Mouse (Mus musculus) cerebellum, adult 2 months (tissue): ENCODE results near the gene Grem2. TPM values are rescaled to one million over a fixed set of nuclear protein-coding genes. Genes with fewer than 3 reads are reported as not detected.

ENCODE experiments used
- DNase-seq, 2 experiments: peaks; one replicate each; pipeline ENCODE4 v3.0.0; 2021
- H3K27ac ChIP-seq: fragments of 200-500 bp; 2 replicates; pipeline ENCODE4 v1.5.1; 2012; ENCODE audit warnings: low read length, control low read depth, inconsistent platforms; ENCODE audit not compliant: insufficient read depth
- H3K27me3 ChIP-seq: fragments of 200-500 bp; 2 replicates; pipeline ENCODE4 v1.6.1; 2012; ENCODE audit warnings: inconsistent platforms, mild to moderate bottlenecking, low read length, moderate library complexity; ENCODE audit not compliant: control insufficient read depth, insufficient read depth
- H3K4me1 ChIP-seq: fragments of 200-500 bp; 2 replicates; pipeline ENCODE4 v1.6.1; 2011; ENCODE audit warnings: low read length; ENCODE audit not compliant: control insufficient read depth, insufficient read depth
- H3K4me3 ChIP-seq: fragments of 200-500 bp; replicated peaks from 2 replicates; pipeline ENCODE3; 2011; ENCODE audit warnings: mild to moderate bottlenecking, low read depth, low read length, control low read depth; ENCODE audit not compliant: insufficient read depth
- CTCF ChIP-seq: fragments of 200-500 bp; IDR thresholded peaks from 2 replicates; pipeline ENCODE4 v1.5.1; 2011; ENCODE audit warnings: low read depth, mild to moderate bottlenecking, control low read depth, low read length, moderate library complexity, borderline replicate concordance; ENCODE audit not compliant: insufficient read depth
- POLR2A ChIP-seq: fragments of 200-500 bp; IDR thresholded peaks from 2 replicates; pipeline ENCODE4 v1.6.1; 2011; ENCODE audit warnings: low read length, control low read depth, borderline replicate concordance; ENCODE audit not compliant: insufficient read depth
- WGBS: fragments of 180-500 bp; shearing (Covaris S2); methylation state at CpG from one replicate; pipeline ENCODE4 v1.1.7; 2018; 5-methylcytosine and 5-hydroxymethylcytosine counted together
- polyA plus RNA-seq: library from polyadenylated mRNA; depleted of rRNA; stranded (reverse); fragments of >200 nt; gene quantifications from 2 replicates; pipeline ENCODE4 v1.2.3, GENCODE M21; 2012

The Grem2 gene
- polyA plus RNA-seq, 1 experiment: 8.1 TPM

DNA sequence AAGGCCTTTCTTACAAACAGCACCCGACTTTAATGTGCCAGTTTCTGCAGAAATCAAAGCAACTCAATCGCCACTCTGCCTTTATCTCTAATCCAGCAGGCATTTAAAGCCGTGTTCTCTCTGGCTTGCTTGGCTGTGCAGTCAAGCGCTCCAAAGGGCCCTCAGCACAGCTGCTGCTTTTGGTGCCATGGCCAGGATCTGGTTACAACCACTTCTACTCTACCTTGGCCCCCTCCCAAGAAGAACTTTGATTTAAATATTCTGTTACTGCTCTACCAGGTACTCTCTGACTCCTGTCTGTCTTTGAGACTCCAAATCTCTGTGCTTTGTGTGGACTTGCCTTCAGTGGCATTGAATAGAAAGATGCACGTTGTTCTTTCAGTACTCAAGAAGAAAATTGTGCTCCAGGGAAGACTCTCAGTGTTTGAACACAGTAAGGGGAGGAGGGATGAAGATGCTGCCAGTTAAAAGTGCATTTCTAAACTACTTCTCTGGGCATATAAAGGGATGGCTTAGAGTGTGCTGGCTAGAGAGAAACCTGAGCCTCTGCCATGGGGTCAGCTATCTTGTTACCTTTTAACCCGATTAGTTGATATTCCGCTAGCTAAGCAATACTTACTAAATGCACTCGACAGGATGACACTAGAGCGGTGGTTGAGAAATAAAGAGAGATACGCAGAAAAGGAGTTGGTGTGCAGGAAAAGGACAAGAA is 61.1 kb downstream of the Grem2 start:
- 55% methylated on average over 10 of the region's 10 CpGs for WGBS
- TF ChIP-seq POLR2A (no peak), CTCF (no peak)
- Histone ChIP-seq H3K27ac (no peak overlapping the region), H3K27me3 (no peaks in the 10 kb centered on the region), H3K4me1 (no peaks in the 10 kb centered on the region), H3K4me3 (no peak overlapping the region)
- DNase-seq: no peak

GRCm38 (mm10) chr1:174856188-174856587 is 65.4 kb downstream of the Grem2 start:
- no peak overlapping the region for H3K4me3 ChIP-seq
- no peak overlapping the region for H3K27ac ChIP-seq
- WGBS: 86% methylated on average over 2 of the region's 2 CpGs
- H3K4me1 ChIP-seq: no peaks in the 10 kb centered on the region
- no peak for TF ChIP-seq POLR2A
- TF ChIP-seq CTCF: no peak
- H3K27me3 ChIP-seq: no peaks in the 10 kb centered on the region
- DNase-seq: no peak

DNA sequence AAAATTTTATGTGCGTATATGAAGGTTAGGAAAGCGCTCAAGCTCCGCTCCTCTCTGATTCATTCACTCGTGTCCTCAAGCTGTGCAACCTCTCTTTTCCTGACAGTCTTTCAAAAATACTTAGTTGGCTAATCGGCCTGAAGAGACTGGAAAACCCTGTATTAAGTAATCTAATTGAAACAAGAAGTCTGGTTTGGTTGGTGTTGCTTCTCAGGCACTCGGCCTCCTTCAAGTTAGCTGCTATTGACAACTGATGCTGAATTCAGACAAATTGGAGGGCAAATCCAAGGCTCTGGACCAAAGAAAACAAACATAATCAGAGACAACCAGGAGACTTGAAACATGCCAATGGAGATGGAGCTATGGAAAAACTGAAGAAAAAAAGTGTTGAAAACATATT is 76.8 kb downstream of the Grem2 start:
- no peak overlapping the region for H3K4me3 ChIP-seq
- TF ChIP-seq CTCF: no peak
- TF ChIP-seq POLR2A: no peak
- no peak overlapping the region for H3K27ac ChIP-seq
- no peak for DNase-seq
- H3K4me1 ChIP-seq: no peaks in the 10 kb centered on the region
- H3K27me3 ChIP-seq: no peaks in the 10 kb centered on the region
- WGBS: 90% methylated on average over 6 of the region's 6 CpGs

GRCm38 (mm10) chr1:174836861-174837260 is 84.8 kb downstream of the Grem2 start:
- 95% methylated on average over 23 of the region's 23 CpGs for WGBS

DNA sequence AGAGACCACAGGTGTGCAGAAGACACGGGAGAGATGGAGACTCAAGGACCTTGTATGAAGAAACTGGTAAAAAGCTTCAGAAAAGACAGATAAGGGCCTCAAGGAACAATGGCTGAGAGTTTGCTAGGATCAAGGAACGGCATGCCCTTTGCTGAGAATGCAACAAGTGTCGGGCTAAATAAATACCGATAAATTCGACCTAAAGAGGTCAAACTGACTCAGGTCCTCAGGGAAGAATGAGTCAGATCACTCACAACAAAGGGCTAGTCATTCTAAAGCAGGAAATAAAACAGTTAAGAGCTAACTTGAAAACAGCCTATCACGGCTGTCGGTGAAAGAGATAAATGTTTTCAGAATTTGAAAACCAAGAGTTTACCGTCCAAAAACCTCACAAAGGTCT is 95.1 kb downstream of the Grem2 start:
- no peak for TF ChIP-seq CTCF
- TF ChIP-seq POLR2A: no peak
- 77% methylated on average over 8 of the region's 8 CpGs for WGBS
- Histone ChIP-seq H3K27ac (no peak overlapping the region), H3K4me1 (no peaks in the 10 kb centered on the region), H3K4me3 (no peak overlapping the region), H3K27me3 (no peaks in the 10 kb centered on the region)
- DNase-seq: no peak

More at GRCm38 (mm10) chr1:174836861-174837260, 84.8 kb downstream of the Grem2 start:
- DNase-seq: no peak
- TF ChIP-seq CTCF: no peak
- TF ChIP-seq POLR2A: no peak
- Histone ChIP-seq H3K27me3 (no peaks in the 10 kb centered on the region), H3K4me3 (no peak overlapping the region), H3K4me1 (no peaks in the 10 kb centered on the region), H3K27ac (no peak overlapping the region)

DNA sequence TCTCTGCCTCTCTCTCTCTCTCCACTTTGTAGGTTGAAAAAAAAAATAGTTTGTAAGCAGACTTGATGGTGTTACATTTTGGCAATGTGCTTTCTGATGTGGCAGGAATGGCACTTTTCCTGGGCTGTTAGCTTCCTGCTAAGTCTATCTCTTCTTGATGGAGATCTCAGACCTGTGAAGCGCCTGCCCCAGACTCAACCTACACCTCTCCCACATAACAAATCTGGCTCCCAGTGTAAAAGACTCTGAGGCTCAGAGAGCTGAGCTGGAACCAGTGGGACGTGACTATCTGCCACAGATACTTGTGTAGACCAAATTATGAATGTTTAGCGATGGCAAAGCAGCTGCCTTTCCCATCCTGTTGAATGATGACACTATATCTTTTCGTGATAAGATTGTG is 109.8 kb downstream of the Grem2 start:
- DNase-seq: no peak
- WGBS: 90% methylated on average over 4 of the region's 4 CpGs
- TF ChIP-seq POLR2A (no peak), CTCF (no peak)
- Histone ChIP-seq H3K4me3 (no peak overlapping the region), H3K27me3 (no peaks in the 10 kb centered on the region), H3K27ac (no peak overlapping the region), H3K4me1 (no peaks in the 10 kb centered on the region)

DNA sequence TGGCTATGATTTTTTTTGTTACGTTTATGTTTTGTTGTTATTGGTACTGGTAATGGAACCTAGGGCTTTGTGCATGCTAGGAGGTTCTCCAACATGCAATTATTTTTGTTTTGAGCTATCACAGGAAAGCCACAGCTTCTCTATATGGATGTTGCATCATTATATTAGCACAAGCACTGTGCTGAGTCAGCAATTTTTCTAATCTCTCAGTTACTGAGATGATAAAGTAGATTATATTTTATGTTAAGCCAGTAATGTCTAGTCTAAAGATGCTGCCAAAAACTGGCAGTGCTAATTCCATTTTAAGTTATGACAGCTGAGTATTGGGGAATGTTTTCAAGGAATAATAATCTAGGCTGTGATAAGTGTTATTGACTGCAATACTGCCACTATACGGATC is 133.0 kb downstream of the Grem2 start:
- H3K4me3 ChIP-seq: no peak overlapping the region
- no peaks in the 10 kb centered on the region for H3K27me3 ChIP-seq
- no peak overlapping the region for H3K27ac ChIP-seq
- WGBS: 97% methylated on average over 2 of the region's 2 CpGs
- no peaks in the 10 kb centered on the region for H3K4me1 ChIP-seq
- no peak for TF ChIP-seq CTCF
- no peak for DNase-seq
